Mouse (Mus musculus): ENCODE measurements around the gene Gltp. TPM values are rescaled to one million over a fixed set of nuclear protein-coding genes. Genes with fewer than 3 reads are reported as not detected.

The Gltp gene
- 15.6 and 17.2 TPM in 2 replicates for total RNA-seq (2012; rRNA removed)

GRCm38 (mm10) chr5:114690633-114691567, at the start of gene Gltp:
Gene Gltp, minus strand, starts transcription at chr5:114690984.
- H3K27ac ChIP-seq (ENCODE audit: insufficient read depth, low read depth, low read length, poor library complexity, severe bottlenecking): peak within 1 kb of the TSS; percentile 54; the same call in 1 of the 2 replicates
- H3K36me3 ChIP-seq (ENCODE audit: control insufficient read depth, insufficient read depth, low read length, poor library complexity, severe bottlenecking): no peaks in the 10 kb centered on the region
- peak within 1 kb of the TSS; percentile 87 to 88 for H3K4me3 ChIP-seq (ENCODE audit: insufficient read depth in 1 of 2, low read depth in 1 of 2, low read length in 2 of 2, poor library complexity in 1 of 2, severe bottlenecking in 1 of 2)
- H3K9me3 ChIP-seq (ENCODE audit: control insufficient read depth, insufficient read depth, low read depth, low read length): no peaks in the 10 kb centered on the region
- peaks cover 1 to 15% of the 10 kb centered on the region in 2 experiments; a peak in 1 of 4 replicates for H3K4me1 ChIP-seq (ENCODE audit: control insufficient read depth in 2 of 2, insufficient read depth in 2 of 2, low read length in 2 of 2, poor library complexity in 1 of 2)
- in situ Hi-C loops (cut with MboI; ENCODE audit: low sequenced_read_pairs in 2 of 2, unreplicated experiment in 2 of 2): no loop called here
- peak within 1 kb of the TSS; percentile 81 for H3K9ac ChIP-seq (ENCODE audit: insufficient read depth, low read depth, low read length, poor library complexity, severe bottlenecking)
- peak; percentile 65; the same call in 1 of the 2 replicates for TF ChIP-seq CHD2 (IDR thresholded peaks at IDR 0.05; ENCODE audit: low read depth, low read length)
- TF ChIP-seq MAFK (IDR thresholded peaks at IDR 0.05; ENCODE audit: insufficient read depth, low read depth, low read length): no peak
- DNase-seq (ENCODE audit: low read depth, low spot score): peak; percentile 90

DNA sequence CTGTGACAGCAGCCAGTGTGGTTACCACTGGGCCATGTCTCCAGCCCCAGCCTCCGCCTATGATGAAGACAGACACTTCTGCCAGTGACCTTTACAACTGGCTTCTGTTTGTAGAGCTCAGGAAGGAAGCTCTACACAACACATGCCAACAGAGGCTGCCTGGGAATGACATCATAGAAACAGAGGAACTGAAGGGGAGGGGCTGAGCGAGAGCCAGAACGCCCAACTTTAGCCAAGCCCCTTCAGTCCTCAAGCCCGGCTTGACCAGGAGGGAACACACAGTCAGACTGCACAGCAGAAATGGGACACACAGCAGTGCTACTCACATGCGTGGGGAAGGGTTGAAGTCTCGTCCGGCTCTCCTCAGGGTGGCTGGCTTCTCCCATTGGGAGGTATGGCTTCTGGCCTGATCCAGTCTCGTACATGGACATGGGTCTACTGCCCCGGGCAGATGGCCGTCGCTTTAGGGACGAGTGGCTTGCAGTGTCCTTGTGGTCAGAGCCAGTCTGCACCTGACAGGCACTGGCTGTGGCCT, 48.0 kb upstream of the Gltp start:
- peaks cover 36% of the 10 kb centered on the region for H3K36me3 ChIP-seq (ENCODE audit: control insufficient read depth, insufficient read depth, low read length, poor library complexity, severe bottlenecking)
- no peak for DNase-seq (ENCODE audit: low read depth, low spot score)
- H3K4me1 ChIP-seq (ENCODE audit: control insufficient read depth in 2 of 2, insufficient read depth in 2 of 2, low read length in 2 of 2, poor library complexity in 1 of 2): no peaks in the 10 kb centered on the region
- H3K4me3 ChIP-seq (ENCODE audit: insufficient read depth in 1 of 2, low read depth in 1 of 2, low read length in 2 of 2, poor library complexity in 1 of 2, severe bottlenecking in 1 of 2): no peak overlapping the region
- TF ChIP-seq CHD2 (IDR thresholded peaks at IDR 0.05; ENCODE audit: low read depth, low read length) (no peak), MAFK (IDR thresholded peaks at IDR 0.05; ENCODE audit: insufficient read depth, low read depth, low read length) (no peak), ZNF384 (IDR thresholded peaks at IDR 0.05; ENCODE audit: low read depth, low read length) (no peak), ZC3H11A (IDR thresholded peaks at IDR 0.05; ENCODE audit: borderline replicate concordance, low read depth, low read length) (no peak), HCFC1 (IDR thresholded peaks at IDR 0.05; ENCODE audit: borderline replicate concordance, insufficient read depth, low read length) (no peak)
- no peaks in the 10 kb centered on the region for H3K9me3 ChIP-seq (ENCODE audit: control insufficient read depth, insufficient read depth, low read depth, low read length)
- in situ Hi-C loops (cut with MboI; ENCODE audit: low sequenced_read_pairs in 2 of 2, unreplicated experiment in 2 of 2): no loop called here
- H3K9ac ChIP-seq (ENCODE audit: insufficient read depth, low read depth, low read length, poor library complexity, severe bottlenecking): no peak overlapping the region
- no peak overlapping the region for H3K27ac ChIP-seq (ENCODE audit: insufficient read depth, low read depth, low read length, poor library complexity, severe bottlenecking)

GRCm38 (mm10) chr5:114737090-114737887, 46.5 kb upstream of the Gltp start:
- in situ Hi-C loops (cut with MboI; ENCODE audit: low sequenced_read_pairs in 2 of 2, unreplicated experiment in 2 of 2): no loop called here

GRCm38 (mm10) chr5:114733606-114734005, 42.8 kb upstream of the Gltp start:
- Histone ChIP-seq H3K9me3 (ENCODE audit: control insufficient read depth, insufficient read depth, low read depth, low read length) (no peaks in the 10 kb centered on the region), H3K4me1 (ENCODE audit: control insufficient read depth in 2 of 2, insufficient read depth in 2 of 2, low read length in 2 of 2, poor library complexity in 1 of 2) (peaks cover 0 to 8% of the 10 kb centered on the region in 2 experiments; a peak in 1 of 4 replicates), H3K36me3 (ENCODE audit: control insufficient read depth, insufficient read depth, low read length, poor library complexity, severe bottlenecking) (peaks cover 45% of the 10 kb centered on the region), H3K9ac (ENCODE audit: insufficient read depth, low read depth, low read length, poor library complexity, severe bottlenecking) (no peak overlapping the region), H3K27ac (ENCODE audit: insufficient read depth, low read depth, low read length, poor library complexity, severe bottlenecking) (no peak overlapping the region), H3K4me3 (ENCODE audit: insufficient read depth in 1 of 2, low read depth in 1 of 2, low read length in 2 of 2, poor library complexity in 1 of 2, severe bottlenecking in 1 of 2) (no peak overlapping the region)
- no peak for DNase-seq (ENCODE audit: low read depth, low spot score)
- no peak for TF ChIP-seq HCFC1 (IDR thresholded peaks at IDR 0.05; ENCODE audit: borderline replicate concordance, insufficient read depth, low read length)
- in situ Hi-C loops (cut with MboI; ENCODE audit: low sequenced_read_pairs in 2 of 2, unreplicated experiment in 2 of 2): no loop called here

More at GRCm38 (mm10) chr5:114737090-114737887, 46.5 kb upstream of the Gltp start:
- Histone ChIP-seq H3K4me3 (ENCODE audit: insufficient read depth in 1 of 2, low read depth in 1 of 2, low read length in 2 of 2, poor library complexity in 1 of 2, severe bottlenecking in 1 of 2) (no peak overlapping the region), H3K36me3 (ENCODE audit: control insufficient read depth, insufficient read depth, low read length, poor library complexity, severe bottlenecking) (peaks cover 38% of the 10 kb centered on the region), H3K9ac (ENCODE audit: insufficient read depth, low read depth, low read length, poor library complexity, severe bottlenecking) (no peak overlapping the region), H3K4me1 (ENCODE audit: control insufficient read depth in 2 of 2, insufficient read depth in 2 of 2, low read length in 2 of 2, poor library complexity in 1 of 2) (peaks cover 0 to 4% of the 10 kb centered on the region in 2 experiments; a peak in 1 of 4 replicates), H3K9me3 (ENCODE audit: control insufficient read depth, insufficient read depth, low read depth, low read length) (no peaks in the 10 kb centered on the region), H3K27ac (ENCODE audit: insufficient read depth, low read depth, low read length, poor library complexity, severe bottlenecking) (no peak overlapping the region)
- TF ChIP-seq ZNF384 (IDR thresholded peaks at IDR 0.05; ENCODE audit: low read depth, low read length) (no peak), MAFK (IDR thresholded peaks at IDR 0.05; ENCODE audit: insufficient read depth, low read depth, low read length) (no peak), CHD2 (IDR thresholded peaks at IDR 0.05; ENCODE audit: low read depth, low read length) (no peak)
- no peak for DNase-seq (ENCODE audit: low read depth, low spot score)
